Mouse (Mus musculus): ENCODE data around the gene Slc25a22. TPM values are rescaled to one million over a fixed set of nuclear protein-coding genes. Genes with fewer than 3 reads are reported as not detected.

The Slc25a22 gene
- total and polyA plus RNA-seq, 3 experiments = 6.5 to 31.5 (median 16.1) TPM

- dilution Hi-C loops (cut with MboI; ENCODE audit: extremely low pct_ligation_motif_present, extremely low pct_unique_long_range_greater_than_20kb, low sequenced_read_pairs) = no loop called here
Measured at GRCm38 (mm10) chr7:141426948-141427730, 10.6 kb downstream of the Slc25a22 start.

DNA sequence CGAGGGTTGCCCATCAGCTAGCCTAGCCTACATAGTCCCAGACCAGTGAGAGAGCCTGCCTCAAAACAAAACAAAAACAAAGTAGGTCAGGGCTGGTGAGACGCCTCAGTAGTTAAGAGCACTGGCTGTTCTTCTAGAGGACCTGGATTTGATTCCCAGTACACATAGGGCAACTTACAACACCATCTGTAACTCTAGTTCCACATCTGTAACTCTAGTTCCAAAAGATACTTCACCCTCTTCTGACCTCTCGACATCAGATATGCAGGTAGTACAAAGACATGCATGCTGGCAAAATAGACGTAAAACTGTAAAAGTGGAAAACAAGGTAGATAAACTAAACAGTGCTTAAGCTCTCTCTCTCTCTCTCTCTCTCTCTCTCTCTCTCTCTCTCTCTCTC lies 13.9 kb downstream of the Slc25a22 start:
- dilution Hi-C loops (cut with MboI; ENCODE audit: extremely low pct_ligation_motif_present, extremely low pct_unique_long_range_greater_than_20kb, low sequenced_read_pairs) (no loop called here), in situ Hi-C loops (cut with MboI; ENCODE audit: low pct_ligation_motif_present, low pct_unique_long_range_greater_than_20kb, low sequenced_read_pairs) (no loop called here)
- Histone ChIP-seq H3K4me3 (replicated peaks in 1 of 3; ENCODE audit: low read depth in 2 of 3, low read length in 2 of 3, poor library complexity in 1 of 3) (no peak overlapping the region), H3K9ac (ENCODE audit: insufficient read depth, low read depth) (no peak overlapping the region), H3K9me3 (replicated peaks; ENCODE audit: low read length) (no peaks in the 10 kb centered on the region), H3K27me3 (replicated peaks) (peaks cover 2% of the 10 kb centered on the region), H3K36me3 (replicated peaks in 1 of 2; ENCODE audit: control insufficient read depth in 1 of 2, insufficient read depth in 1 of 2, low read length in 1 of 2) (no peaks in the 10 kb centered on the region), H3K27ac (ENCODE audit: insufficient read depth, low read depth) (no peak overlapping the region), H3K79me2 (replicated peaks; ENCODE audit: control insufficient read depth, extremely low read depth, insufficient read depth, poor library complexity, severe bottlenecking) (no peaks in the 10 kb centered on the region), H3K4me1 (ENCODE audit: control insufficient read depth in 1 of 2, insufficient read depth in 2 of 2) (peaks cover 0 to 3% of the 10 kb centered on the region in 2 experiments; a peak in 2 of 4 replicates), H3K4me2 (ENCODE audit: insufficient read depth, low read depth, poor library complexity, severe bottlenecking) (no peak overlapping the region)
- no peak for DNase-seq (ENCODE audit: extremely low read depth)
- TF ChIP-seq NELFE (IDR thresholded peaks at IDR 0.05; ENCODE audit: low read depth, low read length) = no peak

More at GRCm38 (mm10) chr7:141426948-141427730, 10.6 kb downstream of the Slc25a22 start:
- Histone ChIP-seq H3K4me2 (ENCODE audit: insufficient read depth, low read depth, poor library complexity, severe bottlenecking) (no peak overlapping the region), H3K4me1 (ENCODE audit: control insufficient read depth in 1 of 2, insufficient read depth in 2 of 2) (no peaks in the 10 kb centered on the region), H3K27me3 (replicated peaks) (peaks cover 2% of the 10 kb centered on the region), H3K9me3 (replicated peaks; ENCODE audit: low read length) (no peaks in the 10 kb centered on the region), H3K4me3 (replicated peaks in 1 of 3; ENCODE audit: low read depth in 2 of 3, low read length in 2 of 3, poor library complexity in 1 of 3) (no peak overlapping the region), H3K9ac (ENCODE audit: insufficient read depth, low read depth) (no peak overlapping the region), H3K36me3 (replicated peaks in 1 of 2; ENCODE audit: control insufficient read depth in 1 of 2, insufficient read depth in 1 of 2, low read length in 1 of 2) (peaks cover 20 to 29% of the 10 kb centered on the region in 2 experiments), H3K79me2 (replicated peaks; ENCODE audit: control insufficient read depth, extremely low read depth, insufficient read depth, poor library complexity, severe bottlenecking) (no peaks in the 10 kb centered on the region), H3K27ac (ENCODE audit: insufficient read depth, low read depth) (no peak overlapping the region)
- no peak for DNase-seq (ENCODE audit: extremely low read depth)
- in situ Hi-C loops (cut with MboI; ENCODE audit: low pct_ligation_motif_present, low pct_unique_long_range_greater_than_20kb, low sequenced_read_pairs) = no loop called here
- TF ChIP-seq ZNF384 (IDR thresholded peaks at IDR 0.05; ENCODE audit: low read depth, low read length) = no peak
- no peak for TF ChIP-seq MAX (IDR thresholded peaks at IDR 0.05; ENCODE audit: low read length)
- TF ChIP-seq POLR2AphosphoS2 (IDR thresholded peaks at IDR 0.05; ENCODE audit: low read depth, low read length) = no peak
- TF ChIP-seq MAFK (IDR thresholded peaks at IDR 0.05; ENCODE audit: insufficient replicate concordance, low read length) = no peak
- TF ChIP-seq MAZ (IDR thresholded peaks at IDR 0.05; ENCODE audit: low read depth, low read length) = no peak
- no peak for TF ChIP-seq SIN3A (IDR thresholded peaks at IDR 0.05; ENCODE audit: low read length)
- no peak for TF ChIP-seq ZC3H11A (IDR thresholded peaks at IDR 0.05; ENCODE audit: low read depth, low read length)
- no peak for TF ChIP-seq TCF12 (IDR thresholded peaks at IDR 0.05; ENCODE audit: low read depth, low read length)
- no peak for TF ChIP-seq MXI1 (IDR thresholded peaks at IDR 0.05; ENCODE audit: low read depth, low read length)

DNA sequence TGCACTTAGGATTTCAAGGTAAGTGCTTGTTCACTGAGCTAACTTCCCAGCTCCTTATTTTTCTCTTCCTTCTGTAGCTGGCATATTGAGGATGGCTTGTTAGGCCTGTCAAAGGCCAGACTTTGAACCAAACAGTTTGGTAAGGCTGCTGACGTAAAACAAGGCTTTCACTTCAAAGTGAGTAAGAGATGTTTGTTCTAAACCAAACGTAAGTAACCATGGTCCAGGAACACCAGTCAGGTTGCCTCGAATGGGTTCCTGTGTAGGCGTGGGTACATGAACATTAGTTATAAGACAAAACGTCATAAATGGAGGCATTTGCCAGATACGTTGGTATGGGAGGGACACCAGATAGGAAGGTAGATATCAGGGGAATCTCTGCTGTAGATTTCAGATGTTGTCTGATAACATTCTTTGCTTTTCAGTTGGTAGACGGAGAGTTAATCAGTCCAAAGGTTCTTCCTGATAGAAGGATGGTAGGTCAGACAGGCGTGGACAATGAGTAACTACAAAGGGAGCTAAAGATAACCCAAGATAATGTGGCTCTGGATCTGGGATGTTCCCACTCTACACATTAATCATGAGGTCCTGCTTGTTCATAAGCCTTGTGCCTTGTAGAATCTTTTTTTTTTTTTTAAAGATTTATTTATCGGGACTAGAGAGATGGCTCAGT lies 17.5 kb downstream of the Slc25a22 start:
- Histone ChIP-seq H3K27ac (ENCODE audit: insufficient read depth, low read depth) (no peak overlapping the region), H3K4me2 (ENCODE audit: insufficient read depth, low read depth, poor library complexity, severe bottlenecking) (no peak overlapping the region), H3K9me3 (replicated peaks; ENCODE audit: low read length) (no peaks in the 10 kb centered on the region), H3K27me3 (replicated peaks) (peaks cover 2% of the 10 kb centered on the region), H3K9ac (ENCODE audit: insufficient read depth, low read depth) (no peak overlapping the region), H3K4me1 (ENCODE audit: control insufficient read depth in 1 of 2, insufficient read depth in 2 of 2) (peaks cover 3 to 17% of the 10 kb centered on the region in 2 experiments; a peak in 2 of 4 replicates), H3K36me3 (replicated peaks in 1 of 2; ENCODE audit: control insufficient read depth in 1 of 2, insufficient read depth in 1 of 2, low read length in 1 of 2) (no peaks in the 10 kb centered on the region), H3K79me2 (replicated peaks; ENCODE audit: control insufficient read depth, extremely low read depth, insufficient read depth, poor library complexity, severe bottlenecking) (no peaks in the 10 kb centered on the region), H3K4me3 (replicated peaks in 1 of 3; ENCODE audit: low read depth in 2 of 3, low read length in 2 of 3, poor library complexity in 1 of 3) (no peak overlapping the region)
- dilution Hi-C loops (cut with MboI; ENCODE audit: extremely low pct_ligation_motif_present, extremely low pct_unique_long_range_greater_than_20kb, low sequenced_read_pairs) = no loop called here
- in situ Hi-C loops (cut with MboI; ENCODE audit: low pct_ligation_motif_present, low pct_unique_long_range_greater_than_20kb, low sequenced_read_pairs) = no loop called here
- TF ChIP-seq SMC3 (IDR thresholded peaks at IDR 0.05; ENCODE audit: low read depth, low read length) (no peak), TBP (conservative IDR thresholded peaks at IDR 0.05; ENCODE audit: low read depth, low read length) (no peak), E2F4 (IDR thresholded peaks at IDR 0.05; ENCODE audit: insufficient replicate concordance, low read depth, low read length) (no peak), USF1 (IDR thresholded peaks at IDR 0.05; ENCODE audit: low read depth, low read length) (no peak), CHD1 (IDR thresholded peaks at IDR 0.05; ENCODE audit: low read depth, low read length) (no peak), POLR2AphosphoS2 (IDR thresholded peaks at IDR 0.05; ENCODE audit: low read depth, low read length) (no peak), MYC (IDR thresholded peaks at IDR 0.05; ENCODE audit: low read depth, low read length) (no peak), JUN (IDR thresholded peaks at IDR 0.05; ENCODE audit: insufficient read depth, low read depth, low read length) (no peak), USF2 (conservative IDR thresholded peaks at IDR 0.05; ENCODE audit: low read depth, low read length) (no peak), MXI1 (IDR thresholded peaks at IDR 0.05; ENCODE audit: low read depth, low read length) (no peak), ZC3H11A (IDR thresholded peaks at IDR 0.05; ENCODE audit: low read depth, low read length) (no peak), BHLHE40 (IDR thresholded peaks at IDR 0.05; ENCODE audit: low read depth, low read length) (no peak), HCFC1 (IDR thresholded peaks at IDR 0.05; ENCODE audit: low read depth, low read length) (no peak), UBTF (IDR thresholded peaks at IDR 0.05; ENCODE audit: low read depth, low read length) (no peak), RCOR1 (conservative IDR thresholded peaks at IDR 0.05; ENCODE audit: low read depth, low read length) (no peak)
- DNase-seq (ENCODE audit: extremely low read depth) = no peak

All from CH12.LX (cell line).